Mouse (Mus musculus) lung, embryonic 14.5 days (tissue): ENCODE results near the gene Rap1b. TPM values are rescaled to one million over a fixed set of nuclear protein-coding genes. Genes with fewer than 3 reads are reported as not detected.
"Not testable (repeated sequence)": the region's sequence is repeated elsewhere in the genome, so short reads cannot be mapped to it uniquely, and the experiment has no call there.

ENCODE experiments used
- ATAC-seq: fragments of 200-750 bp; cut with Nextera tagmentation; 2 replicates; pipeline ENCODE4 v1.8.0; 2017; ENCODE audit warnings: mild to moderate bottlenecking, moderate TSS enrichment, moderate library complexity; ENCODE audit not compliant: insufficient read depth
- DNase-seq: peaks from one replicate; pipeline ENCODE4 v3.0.0-alpha.2; 2015
- H3K27ac ChIP-seq: fragments of 300-500 bp; sonication (generic); 2 replicates; pipeline ENCODE4 v1.5.1; 2014; ENCODE audit warnings: low read depth, mild to moderate bottlenecking, moderate library complexity
- H3K27me3 ChIP-seq: fragments of 300-500 bp; sonication (generic); 2 replicates; pipeline ENCODE4 v1.6.1; 2014; ENCODE audit warnings: low read length, control low read depth; ENCODE audit not compliant: insufficient read depth
- H3K36me3 ChIP-seq: fragments of 300-500 bp; sonication (generic); 2 replicates; pipeline ENCODE4 v1.6.1; 2014; ENCODE audit warnings: control low read depth; ENCODE audit not compliant: insufficient read depth
- H3K4me1 ChIP-seq: fragments of 300-500 bp; sonication (generic); 2 replicates; pipeline ENCODE4 v1.6.1; 2014; ENCODE audit warnings: antibody characterized with exemption, control low read depth; ENCODE audit not compliant: insufficient read depth
- H3K4me2 ChIP-seq: fragments of 300-500 bp; sonication (generic); 2 replicates; pipeline ENCODE4 v1.6.1; 2014; ENCODE audit warnings: mild to moderate bottlenecking
- H3K4me3 ChIP-seq: fragments of 300-500 bp; sonication (generic); 2 replicates; pipeline ENCODE4 v1.5.1; 2014; ENCODE audit warnings: low read depth, low read length
- H3K9ac ChIP-seq: fragments of 300-500 bp; sonication (generic); 2 replicates; pipeline ENCODE4 v1.6.1; 2014
- H3K9me3 ChIP-seq: fragments of 300-500 bp; sonication (generic); 2 replicates; pipeline ENCODE4 v1.6.1; 2016; ENCODE audit warnings: low read depth, low read length, control low read depth
- CTCF ChIP-seq: IDR thresholded peaks from 2 replicates; pipeline ENCODE4 v1.5.1; 2016; ENCODE audit warnings: antibody characterized with exemption, low read depth
- WGBS: fragments of 180-500 bp; shearing (Covaris S2); extraction: QIAGEN DNeasy Blood & Tissue Kit; methylation state at CpG from one replicate; pipeline ENCODE4 v1.1.7; 2014; 5-methylcytosine and 5-hydroxymethylcytosine counted together
- polyA plus RNA-seq: library from polyadenylated mRNA; unstranded; fragments of >200 nt; fragmentation: Nextera tagmentation; extraction: Ambion mirVana; gene quantifications from 2 replicates; pipeline ENCODE4 v1.2.1, GENCODE M21; 2014

Rap1b gene
- 214 and 220 TPM in 2 replicates for polyA plus RNA-seq

DNA sequence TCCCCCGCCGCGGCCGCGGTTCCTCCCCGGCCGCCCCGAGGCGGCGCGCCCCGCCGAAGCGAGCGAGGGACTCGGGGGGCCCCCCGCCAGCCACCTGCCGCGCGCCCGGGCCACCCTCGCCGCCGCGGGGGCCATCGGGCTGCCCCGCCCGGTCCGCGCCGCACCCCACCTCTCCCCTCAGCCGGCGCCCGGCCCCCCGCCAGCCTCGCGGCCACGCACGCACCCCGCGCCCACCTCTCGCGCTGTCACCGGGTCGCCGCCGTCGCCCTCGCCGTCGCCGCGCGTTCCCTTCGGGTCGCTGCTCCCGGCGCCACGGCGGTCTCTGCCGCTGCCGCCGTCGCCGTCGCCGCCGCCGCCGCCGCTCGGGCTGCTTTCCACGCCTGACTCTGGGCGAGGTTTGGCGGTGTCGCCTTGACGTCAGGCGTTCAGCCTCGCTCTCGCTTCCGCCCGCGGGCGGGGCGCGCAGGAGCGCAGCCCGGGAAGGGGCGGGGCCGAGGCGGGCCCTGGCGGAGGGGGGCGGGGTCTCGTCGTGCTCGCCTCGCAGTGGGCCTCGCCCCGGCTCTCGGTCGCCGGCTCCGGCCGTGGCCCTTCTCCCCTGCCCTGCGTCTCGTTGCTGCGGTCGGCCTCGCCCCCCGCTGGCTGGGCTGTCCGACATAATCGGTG is at the start of gene Rap1b:
TSS of gene Rap1b (minus strand) at position 439 of the 663 bp plus-strand sequence.
- ATAC-seq (peak; percentile 94), DNase-seq (peak; percentile 97)
- under 1% methylated on average over 64 of the region's 112 CpGs for WGBS
- no peak for TF ChIP-seq CTCF
- Histone ChIP-seq H3K27me3 (no peaks in the 10 kb centered on the region), H3K4me2 (peak within 1 kb of the TSS; percentile 67), H3K9ac (peak within 1 kb of the TSS; percentile 98), H3K9me3 (no peaks in the 10 kb centered on the region), H3K36me3 (no peaks in the 10 kb centered on the region), H3K27ac (peak within 1 kb of the TSS; percentile 98), H3K4me1 (peaks cover 9% of the 10 kb centered on the region), H3K4me3 (peak within 1 kb of the TSS; percentile 87)

GRCm38 (mm10) chr10:117895186-117895585 is 49.4 kb upstream of the Rap1b start:
- Histone ChIP-seq H3K27ac (no peak overlapping the region), H3K4me2 (no peak overlapping the region), H3K4me1 (0 out of 2 replicates have a peak, but pooled peaks cover 4% of the 10 kb centered on the region), H3K36me3 (no peaks in the 10 kb centered on the region), H3K9ac (no peak overlapping the region), H3K4me3 (no peak overlapping the region), H3K9me3 (no peaks in the 10 kb centered on the region), H3K27me3 (no peaks in the 10 kb centered on the region)
- no peak for DNase-seq
- no peak for TF ChIP-seq CTCF
- ATAC-seq = no peak
- 70% methylated on average over 4 of the region's 4 CpGs for WGBS

DNA sequence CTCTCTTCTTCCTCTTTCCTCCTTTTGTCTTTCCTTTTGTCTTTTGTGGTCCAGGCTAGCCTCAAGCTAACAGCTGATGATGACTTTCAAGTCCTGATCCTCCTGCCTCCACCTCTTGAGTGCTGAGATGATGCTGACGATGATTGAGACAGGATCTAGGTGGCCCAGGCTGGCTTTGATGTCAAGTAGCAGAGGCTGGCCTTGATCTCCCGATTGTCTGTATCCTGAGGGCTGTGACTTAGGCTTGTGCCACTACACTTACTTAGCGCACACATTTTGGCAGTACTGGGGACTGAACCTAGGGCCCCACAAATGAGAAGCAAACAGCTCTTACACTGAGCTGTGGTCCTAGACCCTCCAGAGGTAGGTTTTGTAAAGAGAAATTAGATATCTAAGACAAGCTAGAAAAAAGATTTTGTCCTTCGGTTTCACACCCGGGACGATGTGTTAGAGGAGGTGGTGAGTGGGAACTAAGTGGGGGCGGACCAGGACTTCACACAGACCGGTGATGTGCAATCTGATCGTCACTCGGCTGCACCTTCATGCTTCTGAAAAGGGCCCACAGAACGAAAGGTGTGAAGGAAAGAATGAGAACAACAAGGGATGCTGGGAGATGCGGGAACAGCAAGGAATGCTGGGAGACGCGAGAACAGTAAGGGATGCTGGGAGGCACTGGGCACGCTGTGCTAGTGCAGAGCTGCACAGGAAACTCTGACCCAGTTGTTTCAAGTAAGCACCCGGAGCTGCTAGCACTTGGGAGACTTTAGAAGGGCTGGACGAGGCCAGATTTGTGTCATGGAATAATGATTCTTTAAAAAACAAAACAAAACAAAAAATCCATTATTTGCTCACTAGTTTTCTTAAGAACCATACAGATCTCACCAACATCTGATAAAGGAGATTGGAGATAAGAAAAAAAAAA is 48.5 kb upstream of the Rap1b start:
- H3K4me3 ChIP-seq = no peak overlapping the region
- ATAC-seq = no peak
- TF ChIP-seq CTCF = no peak
- DNase-seq = no peak
- H3K36me3 ChIP-seq = no peaks in the 10 kb centered on the region
- H3K9me3 ChIP-seq = no peaks in the 10 kb centered on the region
- H3K27me3 ChIP-seq = no peaks in the 10 kb centered on the region
- no peak overlapping the region for H3K27ac ChIP-seq
- 0 out of 2 replicates have a peak, but pooled peaks cover 2% of the 10 kb centered on the region for H3K4me1 ChIP-seq
- H3K9ac ChIP-seq = no peak overlapping the region
- H3K4me2 ChIP-seq = no peak overlapping the region
- 81% methylated on average over 17 of the region's 17 CpGs for WGBS

DNA sequence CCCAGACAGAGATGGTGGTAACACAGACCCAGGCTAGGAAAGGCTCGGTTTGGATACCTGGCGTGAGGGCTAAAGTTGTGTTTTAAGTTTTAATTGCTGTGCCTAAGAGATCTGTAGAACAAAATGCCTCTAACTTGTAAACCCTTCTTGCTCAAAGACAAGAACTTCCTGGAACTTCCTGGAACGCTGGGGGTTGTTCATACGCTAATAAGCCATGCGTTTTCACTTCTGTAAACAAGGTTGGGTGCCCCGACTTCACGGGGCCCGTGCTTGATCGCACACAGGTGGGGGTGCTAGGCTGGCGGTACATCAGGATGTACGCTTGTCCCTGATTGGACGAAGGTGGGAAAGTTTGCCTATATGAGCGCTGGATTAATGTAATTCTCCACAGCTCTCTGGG is 47.3 kb upstream of the Rap1b start:
- not testable (repeated sequence) for H3K4me2 ChIP-seq, H3K36me3 ChIP-seq, H3K9me3 ChIP-seq, H3K9ac ChIP-seq, H3K4me3 ChIP-seq, H3K4me1 ChIP-seq, H3K27me3 ChIP-seq, DNase-seq, ATAC-seq, H3K27ac ChIP-seq
- WGBS = 39% methylated on average over 12 of the region's 13 CpGs

- no peaks in the 10 kb centered on the region for H3K27me3 ChIP-seq
- no peak overlapping the region for H3K4me3 ChIP-seq
- H3K27ac ChIP-seq = no peak overlapping the region
- DNase-seq (no peak), ATAC-seq (no peak)
- no peak for TF ChIP-seq CTCF
- H3K9me3 ChIP-seq = no peaks in the 10 kb centered on the region
- no peak overlapping the region for H3K9ac ChIP-seq
- H3K4me1 ChIP-seq = no peaks in the 10 kb centered on the region
- 74% methylated on average over 10 of the region's 10 CpGs for WGBS
- H3K36me3 ChIP-seq = no peaks in the 10 kb centered on the region
- H3K4me2 ChIP-seq = no peak overlapping the region
Observed at GRCm38 (mm10) chr10:117891327-117891726, 45.5 kb upstream of the Rap1b start.

- WGBS = 82% methylated on average over 15 of the region's 15 CpGs
- Histone ChIP-seq H3K36me3 (no peaks in the 10 kb centered on the region), H3K9ac (no peak overlapping the region), H3K4me1 (no peaks in the 10 kb centered on the region), H3K9me3 (no peaks in the 10 kb centered on the region), H3K4me3 (no peak overlapping the region), H3K4me2 (no peak overlapping the region), H3K27ac (no peak overlapping the region), H3K27me3 (no peaks in the 10 kb centered on the region)
- DNase-seq (no peak), ATAC-seq (no peak)
- no peak for TF ChIP-seq CTCF
Observed at GRCm38 (mm10) chr10:117888822-117889221, 43.0 kb upstream of the Rap1b start.

DNA sequence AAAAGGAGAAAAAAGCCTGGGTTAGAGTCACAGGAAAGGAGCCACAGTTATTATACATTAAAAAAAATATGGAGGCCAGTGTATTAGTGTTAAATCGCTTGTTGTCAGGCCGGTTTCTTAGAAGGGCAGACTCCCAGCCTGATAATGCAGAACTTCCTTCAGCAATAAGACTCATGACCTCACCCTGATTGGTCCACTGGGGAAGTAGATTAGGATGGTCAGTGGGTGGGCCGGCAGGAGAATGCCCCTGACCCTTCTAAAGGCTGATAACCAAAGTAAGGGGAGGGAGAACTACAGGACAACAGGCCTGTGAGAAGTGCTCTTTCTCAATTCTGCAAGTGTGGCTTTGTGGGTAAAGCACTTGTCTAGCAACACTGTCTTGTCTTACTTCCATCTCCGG is 39.5 kb upstream of the Rap1b start:
- no peak for TF ChIP-seq CTCF
- no peaks in the 10 kb centered on the region for H3K9me3 ChIP-seq
- no peak overlapping the region for H3K4me3 ChIP-seq
- 40% methylated on average over 4 of the region's 4 CpGs for WGBS
- no peak overlapping the region for H3K4me2 ChIP-seq
- DNase-seq (no peak), ATAC-seq (no peak)
- no peak overlapping the region for H3K9ac ChIP-seq
- no peaks in the 10 kb centered on the region for H3K36me3 ChIP-seq
- no peak overlapping the region for H3K27ac ChIP-seq
- H3K27me3 ChIP-seq = no peaks in the 10 kb centered on the region
- no peaks in the 10 kb centered on the region for H3K4me1 ChIP-seq
